Mouse (Mus musculus) heart, embryonic 12.5 days (tissue): ENCODE measurements around the gene Hoxc12. TPM values are rescaled to one million over a fixed set of nuclear protein-coding genes. Genes with fewer than 3 reads are reported as not detected.

Experiments used
- ATAC-seq: fragments of 200-750 bp; cut with Nextera tagmentation; 2 replicates; pipeline ENCODE4 v1.8.0; 2017; ENCODE audit warnings: moderate TSS enrichment, moderate library complexity; ENCODE audit not compliant: insufficient number of reproducible peaks, low FRiP score
- H3K27ac ChIP-seq: fragments of 300-500 bp; sonication (generic); 2 replicates; pipeline ENCODE4 v1.5.1; 2016; ENCODE audit warnings: mild to moderate bottlenecking, moderate library complexity; ENCODE audit not compliant: poor library complexity, severe bottlenecking
- H3K27me3 ChIP-seq: fragments of 300-500 bp; sonication (generic); replicated peaks from 2 replicates; pipeline ENCODE4 v1.6.1; 2016; ENCODE audit warnings: mild to moderate bottlenecking, moderate library complexity
- H3K36me3 ChIP-seq: fragments of 300-500 bp; sonication (generic); 2 replicates; pipeline ENCODE4 v1.6.1; 2016; ENCODE audit warnings: mild to moderate bottlenecking, moderate library complexity
- H3K4me1 ChIP-seq: fragments of 300-500 bp; sonication (generic); replicated peaks from 2 replicates; pipeline ENCODE4 v1.6.1; 2016; ENCODE audit warnings: mild to moderate bottlenecking
- H3K4me2 ChIP-seq: fragments of 300-500 bp; sonication (generic); 2 replicates; pipeline ENCODE4 v1.6.1; 2016; ENCODE audit warnings: mild to moderate bottlenecking, moderate library complexity
- H3K4me3 ChIP-seq: fragments of 300-500 bp; sonication (generic); 2 replicates; pipeline ENCODE4 v1.5.1; 2016; ENCODE audit warnings: mild to moderate bottlenecking
- H3K9ac ChIP-seq: fragments of 300-500 bp; sonication (generic); 2 replicates; pipeline ENCODE4 v1.6.1; 2016; ENCODE audit warnings: mild to moderate bottlenecking, moderate library complexity
- H3K9me3 ChIP-seq: fragments of 300-500 bp; sonication (generic); replicated peaks from 2 replicates; pipeline ENCODE4 v1.6.1; 2016; ENCODE audit warnings: mild to moderate bottlenecking, moderate library complexity
- WGBS: fragments of 180-500 bp; shearing (Covaris S2); methylation state at CpG from one replicate; pipeline ENCODE4 v1.1.7; 2016; 5-methylcytosine and 5-hydroxymethylcytosine counted together
- microRNA-seq: library from miRNA; unstranded; fragments of <30 nt; microRNA quantifications from one replicate; pipeline ENCODE4, GENCODE M21; 2017
- polyA plus RNA-seq: library from polyadenylated mRNA; unstranded; fragments of >200 nt; fragmentation: Nextera tagmentation; extraction: Ambion mirVana; gene quantifications from 2 replicates; pipeline ENCODE4 v1.2.1, GENCODE M21; 2016

The Hoxc12 gene
- polyA plus RNA-seq, 1 experiment from 2014 or later: not detected

- H3K27ac ChIP-seq: no peak overlapping the region
- no peak overlapping the region for H3K4me2 ChIP-seq
- H3K27me3 ChIP-seq: peaks cover 99% of the 10 kb centered on the region
- H3K9ac ChIP-seq: no peak overlapping the region
- 7% methylated on average over 3 of the region's 3 CpGs for WGBS
- no peaks in the 10 kb centered on the region for H3K36me3 ChIP-seq
- peaks cover 10% of the 10 kb centered on the region for H3K4me1 ChIP-seq
- ATAC-seq: no peak
- no peaks in the 10 kb centered on the region for H3K9me3 ChIP-seq
- no peak overlapping the region for H3K4me3 ChIP-seq
Observed at GRCm38 (mm10) chr15:102984925-102985324, 48.4 kb downstream of the Hoxc12 start.

GRCm38 (mm10) chr15:102987124-102987833, 50.7 kb downstream of the Hoxc12 start:
- ATAC-seq: no peak
- H3K4me3 ChIP-seq: no peak overlapping the region
- H3K27me3 ChIP-seq: peaks cover 99% of the 10 kb centered on the region
- no peak overlapping the region for H3K4me2 ChIP-seq
- no peaks in the 10 kb centered on the region for H3K36me3 ChIP-seq
- 2% methylated on average over 21 of the region's 21 CpGs for WGBS
- H3K9me3 ChIP-seq: no peaks in the 10 kb centered on the region
- no peak overlapping the region for H3K9ac ChIP-seq
- H3K27ac ChIP-seq: no peak overlapping the region
- peaks cover 7% of the 10 kb centered on the region; the same call in 1 of the 2 replicates for H3K4me1 ChIP-seq

GRCm38 (mm10) chr15:102988078-102988477, 51.5 kb downstream of the Hoxc12 start:
- Histone ChIP-seq H3K27ac (no peak overlapping the region), H3K4me2 (no peak overlapping the region), H3K4me3 (no peak overlapping the region), H3K36me3 (no peaks in the 10 kb centered on the region), H3K4me1 (peaks cover 7% of the 10 kb centered on the region; the same call in 1 of the 2 replicates), H3K27me3 (peaks cover 99% of the 10 kb centered on the region), H3K9me3 (no peaks in the 10 kb centered on the region), H3K9ac (no peak overlapping the region)
- ATAC-seq: no peak
- WGBS: 19% methylated on average over 5 of the region's 5 CpGs

Small RNA genes within 50 kb of the gene (microRNA-seq; reads per million reads assigned to microRNA genes)
- gene Mir196a-2: 9.4 reads per million, percentile 23 among the genes with 10 or more reads in this experiment

Other genes with a start within 250 kb of the Hoxc12 start
- gene Calcoco1, start 214.6 kb upstream of the Hoxc12 start, polyA plus RNA-seq: 55.1 and 55.3 TPM in 2 replicates
- gene Hoxc13, start 15.7 kb upstream of the Hoxc12 start, polyA plus RNA-seq: 0.18 TPM in 1 of 2 replicates, not detected in the other
- not detected in 2 replicates for gene Hoxc11, start 17.7 kb downstream of the Hoxc12 start, polyA plus RNA-seq
- gene Hoxc10, start 30.0 kb downstream of the Hoxc12 start, polyA plus RNA-seq: not detected in 2 replicates
- gene Hoxc5, start 30.7 kb downstream of the Hoxc12 start, polyA plus RNA-seq: 0.38 and 0.39 TPM in 2 replicates
- gene Hoxc9, start 39.7 kb downstream of the Hoxc12 start, polyA plus RNA-seq: not detected in 2 replicates
- gene Hoxc8, start 53.9 kb downstream of the Hoxc12 start, polyA plus RNA-seq: 0.11 TPM in 1 of 2 replicates, not detected in the other
- gene Hoxc6, start 61.5 kb downstream of the Hoxc12 start, polyA plus RNA-seq: 0.18 and 0.82 TPM in 2 replicates
- 0.57 and 0.76 TPM in 2 replicates for gene Hoxc4, start 82.2 kb downstream of the Hoxc12 start, polyA plus RNA-seq
- gene Smug1, start 230.3 kb downstream of the Hoxc12 start, polyA plus RNA-seq: 17.1 and 17.4 TPM in 2 replicates